Mouse (Mus musculus) hindbrain, embryonic 11.5 days (tissue): ENCODE measurements around the gene Lgr5. TPM values are rescaled to one million over a fixed set of nuclear protein-coding genes. Genes with fewer than 3 reads are reported as not detected.

Experiments used
- ATAC-seq: fragments of 200-750 bp; cut with Nextera tagmentation; 2 replicates; pipeline ENCODE4 v1.8.0; 2017; ENCODE audit warnings: mild to moderate bottlenecking, moderate TSS enrichment, moderate library complexity; ENCODE audit not compliant: low FRiP score
- DNase-seq: peaks from one replicate; pipeline ENCODE4 v3.0.0-alpha.2; 2015; ENCODE audit warnings: low spot score
- H3K27ac ChIP-seq: fragments of 300-500 bp; sonication (generic); 2 replicates; pipeline ENCODE4 v1.5.1; 2014; ENCODE audit warnings: mild to moderate bottlenecking, low read depth, low read length
- H3K27me3 ChIP-seq: fragments of 300-500 bp; sonication (generic); 2 replicates; pipeline ENCODE4 v1.6.1; 2014; ENCODE audit warnings: mild to moderate bottlenecking, low read length, moderate library complexity, mixed read lengths; ENCODE audit not compliant: control insufficient read depth, insufficient read depth
- H3K36me3 ChIP-seq: fragments of 300-500 bp; sonication (generic); 2 replicates; pipeline ENCODE4 v1.6.1; 2014; ENCODE audit warnings: mild to moderate bottlenecking, low read length, moderate library complexity, mixed read lengths; ENCODE audit not compliant: control insufficient read depth, insufficient read depth
- H3K4me1 ChIP-seq: fragments of 300-500 bp; sonication (generic); replicated peaks from 2 replicates; pipeline ENCODE4 v1.6.1; 2014; ENCODE audit warnings: low read length, mixed read lengths; ENCODE audit not compliant: control insufficient read depth, insufficient read depth
- H3K4me2 ChIP-seq: fragments of 300-500 bp; sonication (generic); replicated peaks from 2 replicates; pipeline ENCODE4 v1.6.1; 2014; ENCODE audit warnings: mild to moderate bottlenecking, low read depth, low read length
- H3K4me3 ChIP-seq: fragments of 300-500 bp; sonication (generic); 2 replicates; pipeline ENCODE4 v1.5.1; 2014; ENCODE audit warnings: low read depth, low read length
- H3K9ac ChIP-seq: fragments of 300-500 bp; sonication (generic); 2 replicates; pipeline ENCODE4 v1.6.1; 2014; ENCODE audit warnings: low read depth, low read length
- H3K9me3 ChIP-seq: fragments of 300-500 bp; sonication (generic); 2 replicates; pipeline ENCODE4 v1.6.1; 2016; ENCODE audit warnings: low read length; ENCODE audit not compliant: control insufficient read depth
- WGBS: fragments of 180-500 bp; shearing (Covaris S2); extraction: QIAGEN DNeasy Blood & Tissue Kit; methylation state at CpG from one replicate; pipeline ENCODE4 v1.1.7; 2014; 5-methylcytosine and 5-hydroxymethylcytosine counted together
- polyA plus RNA-seq: library from polyadenylated mRNA; unstranded; fragments of >200 nt; fragmentation: Nextera tagmentation; extraction: Ambion mirVana; gene quantifications from 2 replicates; pipeline ENCODE4 v1.2.1, GENCODE M21; 2014

The Lgr5 gene
- polyA plus RNA-seq, result 6.4 and 6.7 TPM in 2 replicates

GRCm38 (mm10) chr10:115587301-115587969 is at the start of gene Lgr5:
Lgr5 (minus strand) TSS chr10:115587780.
- Histone ChIP-seq H3K36me3 (no peaks in the 10 kb centered on the region), H3K4me2 (peak within 1 kb of the TSS; percentile 92), H3K27me3 (peaks cover 22% of the 10 kb centered on the region; the same call in 1 of the 2 replicates), H3K9ac (peak within 1 kb of the TSS; percentile 35), H3K4me3 (peak within 1 kb of the TSS; percentile 58), H3K27ac (no peak within 1 kb of the TSS), H3K4me1 (peaks cover 2% of the 10 kb centered on the region), H3K9me3 (no peaks in the 10 kb centered on the region)
- peak; percentile 83 for DNase-seq
- peak; percentile 89 for ATAC-seq
- under 1% methylated on average over 44 of the region's 47 CpGs for WGBS

DNA sequence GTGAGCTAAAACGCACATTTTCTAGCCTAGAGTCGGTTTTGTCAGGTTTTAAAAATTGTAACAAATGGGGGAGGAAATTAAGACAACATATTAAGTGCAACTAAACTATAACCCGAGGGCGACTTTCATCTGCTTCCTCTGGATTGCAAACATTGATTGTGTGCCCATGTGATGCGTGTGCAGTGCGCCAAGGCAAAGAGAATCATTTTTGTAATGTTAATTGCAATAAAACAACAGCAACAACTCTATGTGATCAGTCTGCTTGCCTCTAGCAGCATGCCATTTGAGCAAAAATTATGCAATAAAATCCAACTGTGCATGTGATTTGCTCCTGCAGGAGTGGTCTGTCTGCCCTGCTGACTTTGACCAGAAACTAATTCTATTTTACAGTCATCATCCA is 39.1 kb upstream of the Lgr5 start:
- ATAC-seq, result no peak

DNA sequence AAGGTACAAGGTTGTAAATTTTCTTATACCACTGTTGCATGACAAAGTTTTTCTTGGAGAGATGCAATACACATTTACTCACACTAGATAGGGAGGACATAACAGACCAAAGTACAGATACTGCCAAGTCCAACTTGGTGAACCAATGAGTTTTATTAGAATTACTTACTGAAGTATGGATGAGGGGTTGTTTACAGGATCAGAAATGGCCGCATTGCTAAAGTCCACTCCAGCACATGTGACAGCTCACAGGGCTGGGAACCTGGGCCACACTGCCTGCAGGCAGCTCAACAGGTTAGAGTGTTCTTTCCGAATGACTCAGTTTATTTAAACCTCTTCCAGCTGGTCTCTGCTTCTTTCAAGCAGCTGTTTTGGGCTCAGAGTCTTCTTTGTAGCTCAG is 37.4 kb upstream of the Lgr5 start:
- no peak overlapping the region for H3K4me2 ChIP-seq
- H3K27me3 ChIP-seq, result no peaks in the 10 kb centered on the region
- no peaks in the 10 kb centered on the region for H3K36me3 ChIP-seq
- whole genome bisulfite sequencing, result 84% methylated on average over 2 of the region's 2 CpGs
- H3K9me3 ChIP-seq, result no peaks in the 10 kb centered on the region
- H3K4me3 ChIP-seq, result no peak overlapping the region
- DNase-seq, result no peak
- ATAC-seq, result no peak
- H3K9ac ChIP-seq, result no peak overlapping the region
- H3K27ac ChIP-seq, result no peak overlapping the region
- no peaks in the 10 kb centered on the region for H3K4me1 ChIP-seq

More for the DNA sequence above, 39.1 kb upstream of the Lgr5 start:
- H3K4me1 ChIP-seq, result no peaks in the 10 kb centered on the region
- H3K4me2 ChIP-seq, result no peak overlapping the region
- H3K9ac ChIP-seq, result no peak overlapping the region
- WGBS, result 89% methylated on average over 6 of the region's 6 CpGs
- H3K4me3 ChIP-seq, result no peak overlapping the region
- no peaks in the 10 kb centered on the region for H3K9me3 ChIP-seq
- no peaks in the 10 kb centered on the region for H3K36me3 ChIP-seq
- no peak overlapping the region for H3K27ac ChIP-seq
- no peaks in the 10 kb centered on the region for H3K27me3 ChIP-seq
- DNase-seq, result no peak

- H3K4me2 ChIP-seq, result no peak overlapping the region
These were observed 36.5 kb upstream of the Lgr5 start for GRCm38 (mm10) chr10:115623956-115624671.

DNA sequence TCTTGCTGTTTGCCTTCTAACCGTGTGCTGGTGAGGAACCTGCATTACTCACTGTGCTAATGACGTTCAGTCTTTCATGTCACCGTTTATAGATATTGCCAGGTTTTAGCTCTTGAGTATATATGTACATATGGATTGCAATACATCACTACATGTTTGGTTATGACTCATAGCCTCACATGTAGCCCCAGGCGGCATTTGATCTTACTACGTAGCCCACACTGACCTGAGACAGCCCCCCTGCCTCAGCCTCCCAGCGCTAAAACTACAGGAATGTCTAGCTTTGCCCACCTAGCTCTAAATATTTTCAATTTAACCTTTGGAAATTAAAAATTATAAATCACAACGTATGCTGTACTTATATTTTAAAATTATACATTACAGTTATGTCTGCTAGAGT is 35.9 kb upstream of the Lgr5 start:
- no peak overlapping the region for H3K27ac ChIP-seq
- H3K4me1 ChIP-seq, result no peaks in the 10 kb centered on the region
- H3K9me3 ChIP-seq, result no peaks in the 10 kb centered on the region
- no peak overlapping the region for H3K9ac ChIP-seq
- H3K4me3 ChIP-seq, result no peak overlapping the region
- no peaks in the 10 kb centered on the region for H3K27me3 ChIP-seq
- no peak for DNase-seq
- H3K4me2 ChIP-seq, result no peak overlapping the region
- no peak for ATAC-seq
- H3K36me3 ChIP-seq, result no peaks in the 10 kb centered on the region
- 85% methylated on average over 7 of the region's 7 CpGs for WGBS

More at GRCm38 (mm10) chr10:115623956-115624671, 36.5 kb upstream of the Lgr5 start:
- no peak overlapping the region for H3K27ac ChIP-seq
- no peak overlapping the region for H3K4me3 ChIP-seq
- no peak for ATAC-seq
- 71% methylated on average over 15 of the region's 15 CpGs for WGBS
- H3K27me3 ChIP-seq, result no peaks in the 10 kb centered on the region
- H3K9ac ChIP-seq, result no peak overlapping the region
- DNase-seq, result peak; percentile 2
- H3K9me3 ChIP-seq, result no peaks in the 10 kb centered on the region
- H3K4me1 ChIP-seq, result no peaks in the 10 kb centered on the region
- no peaks in the 10 kb centered on the region for H3K36me3 ChIP-seq

DNA sequence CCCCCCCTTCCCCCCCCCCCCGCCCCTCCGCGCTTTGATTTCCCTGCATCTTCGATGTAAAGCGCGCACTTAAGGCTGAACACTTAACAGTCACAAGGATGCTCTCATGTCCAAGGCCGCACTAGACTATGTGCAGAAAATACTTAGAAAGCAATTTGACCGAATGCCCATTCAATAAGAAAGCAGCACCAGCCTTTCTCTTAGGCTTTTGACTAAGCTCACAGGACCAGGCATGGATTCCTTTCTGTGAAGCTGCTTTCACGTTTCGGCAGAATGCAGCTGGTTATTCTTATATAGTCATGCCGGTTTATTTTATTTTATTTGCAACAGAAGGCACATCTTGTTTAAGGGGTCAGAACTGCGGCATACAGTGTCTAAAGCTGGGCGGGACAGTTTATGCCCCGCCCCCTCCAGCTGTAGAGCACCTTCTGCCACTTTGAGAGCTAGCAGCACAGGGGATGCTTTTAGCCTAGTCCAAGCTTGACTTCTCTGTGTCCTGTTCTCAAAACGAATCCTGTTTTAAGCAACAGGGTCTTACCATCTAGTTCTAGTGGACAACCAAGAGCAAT is 30.8 kb upstream of the Lgr5 start:
- Histone ChIP-seq H3K9me3 (no peaks in the 10 kb centered on the region), H3K4me3 (peak overlapping the region; percentile 18), H3K9ac (no peak overlapping the region), H3K4me2 (peak overlapping the region; percentile 39), H3K4me1 (no peaks in the 10 kb centered on the region), H3K36me3 (no peaks in the 10 kb centered on the region), H3K27me3 (no peaks in the 10 kb centered on the region), H3K27ac (no peak overlapping the region)
- peak; percentile 78; the same call in 1 of the 2 replicates for ATAC-seq
- WGBS, result 20% methylated on average over 15 of the region's 15 CpGs
- DNase-seq, result peak; percentile 47

DNA sequence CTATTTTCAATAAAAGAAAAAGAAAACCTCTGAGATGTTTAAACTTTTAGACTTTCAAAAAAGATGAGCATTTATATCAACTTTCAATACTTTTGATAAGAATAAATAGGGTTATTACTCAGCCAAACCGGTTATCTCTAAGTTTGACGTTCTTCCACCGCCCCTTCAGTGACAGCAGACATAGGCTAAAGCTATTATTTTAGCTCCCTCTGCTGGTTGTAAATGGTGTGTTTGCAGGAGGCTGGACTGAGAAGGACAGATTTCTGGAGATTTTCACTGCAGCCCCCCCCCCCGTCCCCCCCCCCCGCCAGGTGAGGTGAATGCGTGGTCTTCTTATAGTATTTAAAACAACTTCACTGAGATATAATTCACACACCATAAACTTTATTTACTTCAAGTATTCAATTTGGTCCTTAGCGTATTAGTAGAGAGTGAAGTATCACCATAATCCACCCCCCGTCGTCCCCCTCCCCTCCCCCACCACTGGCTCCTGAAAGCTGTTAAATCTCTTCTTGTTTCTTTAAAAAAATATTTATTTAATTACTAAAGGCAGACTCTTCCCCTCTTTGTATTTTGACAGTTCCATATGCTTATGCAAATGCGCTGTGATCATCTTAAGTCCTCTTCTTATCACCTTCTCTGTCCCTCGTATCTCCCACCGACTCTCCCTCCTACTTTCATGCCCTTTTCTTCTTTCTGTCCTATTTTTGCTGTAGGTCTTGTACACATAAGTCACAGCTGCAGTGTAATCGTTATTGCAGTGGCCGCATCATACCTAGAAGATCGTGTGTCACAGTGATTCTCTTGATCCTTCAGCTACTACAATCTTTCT is 30.1 kb upstream of the Lgr5 start:
- no peak overlapping the region for H3K27ac ChIP-seq
- H3K9ac ChIP-seq, result no peak overlapping the region
- H3K36me3 ChIP-seq, result no peaks in the 10 kb centered on the region
- WGBS, result 13% methylated on average over 13 of the region's 15 CpGs
- H3K4me2 ChIP-seq, result peak overlapping the region; percentile 39
- no peaks in the 10 kb centered on the region for H3K9me3 ChIP-seq
- peak overlapping the region; percentile 18 for H3K4me3 ChIP-seq
- ATAC-seq (peak; percentile 90), DNase-seq (peak; percentile 75)
- no peaks in the 10 kb centered on the region for H3K4me1 ChIP-seq
- H3K27me3 ChIP-seq, result no peaks in the 10 kb centered on the region

GRCm38 (mm10) chr10:115595748-115596147 is 8.2 kb upstream of the Lgr5 start:
- no peak overlapping the region for H3K9ac ChIP-seq
- no peaks in the 10 kb centered on the region for H3K27me3 ChIP-seq
- no peak overlapping the region for H3K4me2 ChIP-seq
- no peak overlapping the region for H3K27ac ChIP-seq
- DNase-seq (no peak), ATAC-seq (no peak)
- H3K36me3 ChIP-seq, result no peaks in the 10 kb centered on the region
- WGBS, result 97% methylated on average over 1 of the region's 1 CpGs
- no peaks in the 10 kb centered on the region for H3K9me3 ChIP-seq
- H3K4me1 ChIP-seq, result no peaks in the 10 kb centered on the region
- no peak overlapping the region for H3K4me3 ChIP-seq
